Mouse (Mus musculus) large intestine, adult 2 months (tissue): ENCODE results near the gene Kcnn1. TPM values are rescaled to one million over a fixed set of nuclear protein-coding genes. Genes with fewer than 3 reads are reported as not detected.

Experiments used
- DNase-seq: peaks from one replicate; pipeline ENCODE4 v3.0.0-alpha.2; 2012; ENCODE audit warnings: low read depth, low spot score
- WGBS: fragments of 180-500 bp; shearing (Covaris S2); methylation state at CpG from one replicate; pipeline ENCODE4 v1.1.7; 2018; 5-methylcytosine and 5-hydroxymethylcytosine counted together
- polyA plus RNA-seq: library from polyadenylated mRNA; depleted of rRNA; stranded (reverse); fragments of >200 nt; gene quantifications from 2 replicates; pipeline ENCODE4 v1.2.3, GENCODE M21; 2012; rRNA removed

The Kcnn1 gene
- polyA plus RNA-seq, 1 experiment = 1.1 TPM

GRCm38 (mm10) chr8:70801156-70801555 is 61.9 kb downstream of the Kcnn1 start:
- DNase-seq = no peak
- WGBS = 42% methylated on average over 15 of the region's 15 CpGs

- 69% methylated on average over 10 of the region's 10 CpGs for WGBS
- DNase-seq = no peak
Measured at GRCm38 (mm10) chr8:70800648-70801047, 62.4 kb downstream of the Kcnn1 start.

- WGBS = 9% methylated on average over 15 of the region's 15 CpGs
- DNase-seq = no peak
Measured at GRCm38 (mm10) chr8:70798281-70798680, 64.8 kb downstream of the Kcnn1 start.

- under 1% methylated on average over 56 of the region's 57 CpGs for WGBS
- DNase-seq = peak; percentile 92
Measured at GRCm38 (mm10) chr8:70797081-70798070, 65.7 kb downstream of the Kcnn1 start.

GRCm38 (mm10) chr8:70796403-70797080 is 66.5 kb downstream of the Kcnn1 start:
- 3% methylated on average over 54 of the region's 54 CpGs for WGBS

GRCm38 (mm10) chr8:70795370-70795769 is 67.7 kb downstream of the Kcnn1 start:
- 93% methylated on average over 2 of the region's 2 CpGs for WGBS
- DNase-seq = no peak

More at GRCm38 (mm10) chr8:70796403-70797080, 66.5 kb downstream of the Kcnn1 start:
- no peak for DNase-seq

GRCm38 (mm10) chr8:70794215-70794614 is 68.8 kb downstream of the Kcnn1 start:
- DNase-seq = no peak
- WGBS = 89% methylated on average over 2 of the region's 2 CpGs

- WGBS = 0% methylated on average over 20 of the region's 20 CpGs
- peak; percentile 54 for DNase-seq
Measured at GRCm38 (mm10) chr8:70792700-70793099, 70.4 kb downstream of the Kcnn1 start.

Other genes starting within 250 kb of the Kcnn1 start
- 7.3 and 8.5 TPM in 2 replicates for gene Lrrc25, start 247.1 kb downstream of the Kcnn1 start, polyA plus RNA-seq
- gene Gdf15, start 230.8 kb downstream of the Kcnn1 start, polyA plus RNA-seq = 1.8 and 2.2 TPM in 2 replicates
- gene Pgpep1, start 202.9 kb downstream of the Kcnn1 start, polyA plus RNA-seq = 52.0 and 73.1 TPM in 2 replicates
- 147 TPM in 2 replicates for gene Lsm4, start 190.0 kb downstream of the Kcnn1 start, polyA plus RNA-seq
- gene Jund, start 164.3 kb downstream of the Kcnn1 start, polyA plus RNA-seq = 345 and 364 TPM in 2 replicates
- 0.01 TPM in 1 of 2 replicates, not detected in the other for gene Iqcn, start 159.8 kb downstream of the Kcnn1 start, polyA plus RNA-seq
- gene Gm3336, start 144.7 kb downstream of the Kcnn1 start, polyA plus RNA-seq = 59.5 and 63.8 TPM in 2 replicates
- gene Pde4c, start 139.5 kb downstream of the Kcnn1 start, polyA plus RNA-seq = 7.7 and 7.9 TPM in 2 replicates
- 21.5 and 24.6 TPM in 2 replicates for gene Rab3a, start 108.6 kb downstream of the Kcnn1 start, polyA plus RNA-seq
- gene Mpv17l2, start 102.3 kb downstream of the Kcnn1 start, polyA plus RNA-seq = 68.6 and 76.1 TPM in 2 replicates
- gene Pik3r2, start 86.5 kb downstream of the Kcnn1 start, polyA plus RNA-seq = 82.1 and 105 TPM in 2 replicates
- 24.2 and 38.6 TPM in 2 replicates for gene Mast3, start 58.2 kb downstream of the Kcnn1 start, polyA plus RNA-seq
- gene Il12rb1, start 54.8 kb downstream of the Kcnn1 start, polyA plus RNA-seq = 2.4 and 4.2 TPM in 2 replicates
- 22.2 and 25.7 TPM in 2 replicates for gene Arrdc2, start 23.5 kb downstream of the Kcnn1 start, polyA plus RNA-seq
- gene Ccdc124, start 10.7 kb upstream of the Kcnn1 start, polyA plus RNA-seq = 45.3 and 50.8 TPM in 2 replicates
- 0.45 and 0.55 TPM in 2 replicates for gene Slc5a5, start 29.5 kb upstream of the Kcnn1 start, polyA plus RNA-seq
- 3,697 and 4,187 TPM in 2 replicates for gene Rpl18a, start 34.2 kb upstream of the Kcnn1 start, polyA plus RNA-seq
- gene Map1s, start 42.7 kb upstream of the Kcnn1 start, polyA plus RNA-seq = 14.3 and 18.8 TPM in 2 replicates